Mouse (Mus musculus): ENCODE measurements around the gene Cd40.

The Cd40 gene

DNA sequence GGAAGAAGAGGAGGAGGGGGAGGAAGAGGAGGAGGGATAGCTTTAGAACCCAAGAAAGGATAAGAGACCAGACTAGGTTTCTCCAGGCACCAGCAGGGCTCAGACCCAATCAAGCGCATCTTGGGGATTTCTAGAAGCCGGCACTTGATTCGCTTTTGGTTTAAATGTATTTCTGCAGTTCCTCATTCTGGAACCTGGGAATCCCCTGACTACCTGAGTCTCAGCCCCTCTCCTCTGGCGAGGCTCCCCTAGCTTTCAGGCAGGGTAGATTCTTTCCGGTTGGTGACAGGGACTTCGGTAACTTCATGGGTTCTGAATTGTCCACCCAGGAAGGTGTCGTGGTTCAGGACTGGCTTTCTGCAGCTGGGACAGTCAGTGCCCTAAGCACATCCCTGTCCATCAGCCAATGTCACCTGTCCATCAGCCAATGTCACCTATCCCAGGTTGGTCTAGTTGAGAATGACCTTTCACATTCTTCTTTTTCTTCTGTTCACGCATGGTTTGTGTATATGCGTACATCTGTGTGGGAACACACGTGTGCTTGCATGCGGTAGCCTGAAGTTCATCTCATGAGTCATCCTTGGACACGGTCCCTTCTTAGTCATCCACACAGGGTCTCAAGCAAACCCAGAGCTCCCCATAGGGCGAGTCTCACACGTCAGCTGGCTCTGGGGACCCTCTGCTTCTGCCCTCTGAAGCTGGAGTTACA is 1.1 kb downstream of the Cd40 start:
- DNase-seq (ENCODE audit: low read depth, low spot score), result no peak

GRCm38 (mm10) chr2:165059961-165060360 is 4.5 kb downstream of the Cd40 start:
- DNase-seq (ENCODE audit: low read depth, low spot score), result no peak

DNA sequence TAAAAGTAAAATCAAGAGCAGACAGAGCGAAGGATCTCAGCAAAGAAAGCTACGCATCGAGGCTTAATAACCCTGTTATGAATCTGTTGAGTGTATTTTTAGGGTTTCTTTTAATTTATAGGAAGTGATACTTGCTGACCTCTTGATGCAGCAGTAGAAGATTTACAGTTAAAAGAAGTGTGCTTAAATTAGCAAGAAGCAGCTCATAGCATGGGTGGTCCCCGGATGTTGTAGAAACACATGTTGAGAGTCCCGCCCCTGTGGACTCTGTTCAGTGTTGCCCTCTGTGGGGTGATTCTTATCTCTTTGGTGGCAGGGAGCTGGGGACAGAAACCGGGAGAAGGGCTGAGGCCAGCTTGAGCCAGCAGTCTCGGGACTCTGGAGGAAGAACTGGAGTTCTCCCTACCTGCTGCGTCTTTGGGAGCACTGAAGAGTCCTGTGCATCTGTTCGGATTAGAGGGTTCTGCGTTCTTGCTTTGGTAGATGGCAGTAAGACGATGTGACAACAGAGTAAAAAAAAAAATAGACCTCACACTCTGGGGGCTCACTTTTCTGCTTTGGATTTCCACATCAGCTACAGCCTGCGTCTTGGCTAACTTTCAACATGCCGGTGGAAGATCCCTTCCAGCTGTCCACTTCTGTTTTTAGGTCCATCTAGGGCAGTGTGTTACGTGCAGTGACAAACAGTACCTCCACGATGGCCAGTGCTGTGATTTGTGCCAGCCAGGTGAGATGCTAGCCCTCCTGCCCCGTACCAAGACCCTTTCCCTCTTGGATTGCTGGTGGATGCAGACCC is 6.4 kb downstream of the Cd40 start:
- DNase-seq (ENCODE audit: low read depth, low spot score), result no peak

DNA sequence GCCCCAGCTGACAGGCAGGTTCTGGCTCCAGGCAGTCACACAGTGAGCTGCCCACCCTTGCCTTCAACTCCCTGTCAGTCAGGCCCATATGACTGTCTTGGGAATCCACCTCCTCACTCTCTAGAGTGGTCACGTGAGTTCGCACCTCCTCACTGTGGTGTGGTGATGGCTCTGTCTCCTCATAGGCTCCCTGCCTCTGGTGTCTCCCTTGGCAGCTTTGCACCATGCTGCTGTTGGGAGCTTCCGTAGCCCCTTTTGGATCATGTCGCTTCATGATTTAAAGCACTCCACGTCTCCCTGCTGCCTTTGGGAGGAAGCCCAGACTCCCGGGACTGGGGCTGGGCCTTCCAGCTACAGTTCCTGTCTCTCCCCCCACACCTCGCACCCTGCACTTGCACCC is 9.1 kb downstream of the Cd40 start:
- no peak for DNase-seq (ENCODE audit: low read depth, low spot score)

DNA sequence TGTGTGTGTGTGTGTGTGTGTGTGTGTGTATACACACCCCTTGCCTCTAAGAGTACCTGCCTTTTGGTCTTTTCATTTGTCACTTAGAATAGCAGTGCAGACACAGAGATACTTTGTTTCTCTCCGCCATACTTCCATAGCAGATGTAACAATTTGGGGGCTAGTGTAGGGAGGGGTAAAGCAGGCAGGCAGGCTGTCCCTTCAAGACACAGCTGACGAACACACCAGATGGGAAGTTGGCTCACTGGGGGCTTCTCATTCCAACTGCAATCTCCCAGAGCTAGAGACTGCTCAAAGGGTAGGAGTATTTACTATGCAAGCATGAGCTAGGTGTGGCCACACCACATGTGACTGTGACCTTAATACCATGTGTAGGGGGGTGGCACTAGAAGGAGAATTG is 13.4 kb downstream of the Cd40 start:
- DNase-seq (ENCODE audit: low read depth, low spot score), result no peak

GRCm38 (mm10) chr2:165070096-165070816 is 14.8 kb downstream of the Cd40 start:
- DNase-seq (ENCODE audit: low read depth, low spot score), result peak; percentile 82

DNA sequence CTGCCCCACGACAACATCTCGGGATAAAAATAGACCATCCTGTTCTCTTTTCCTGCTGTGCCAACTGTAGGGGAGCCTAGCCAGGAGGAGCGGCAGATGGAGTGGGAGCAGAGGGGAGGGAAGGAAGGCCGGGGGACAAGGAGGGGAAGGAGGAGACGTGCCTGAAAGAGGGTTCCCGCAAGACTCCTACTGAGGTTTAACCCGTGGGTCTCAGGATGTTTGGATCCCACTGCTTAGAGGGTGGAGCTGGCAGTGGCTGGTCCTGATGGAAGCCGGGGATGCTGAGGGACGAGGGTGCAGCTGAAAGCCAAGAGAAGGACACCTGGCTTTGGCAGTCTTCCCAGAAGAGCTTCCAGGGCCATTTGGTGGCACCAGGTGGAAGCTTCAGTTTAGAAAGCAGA is 18.0 kb downstream of the Cd40 start:
- no peak for DNase-seq (ENCODE audit: low read depth, low spot score)

DNA sequence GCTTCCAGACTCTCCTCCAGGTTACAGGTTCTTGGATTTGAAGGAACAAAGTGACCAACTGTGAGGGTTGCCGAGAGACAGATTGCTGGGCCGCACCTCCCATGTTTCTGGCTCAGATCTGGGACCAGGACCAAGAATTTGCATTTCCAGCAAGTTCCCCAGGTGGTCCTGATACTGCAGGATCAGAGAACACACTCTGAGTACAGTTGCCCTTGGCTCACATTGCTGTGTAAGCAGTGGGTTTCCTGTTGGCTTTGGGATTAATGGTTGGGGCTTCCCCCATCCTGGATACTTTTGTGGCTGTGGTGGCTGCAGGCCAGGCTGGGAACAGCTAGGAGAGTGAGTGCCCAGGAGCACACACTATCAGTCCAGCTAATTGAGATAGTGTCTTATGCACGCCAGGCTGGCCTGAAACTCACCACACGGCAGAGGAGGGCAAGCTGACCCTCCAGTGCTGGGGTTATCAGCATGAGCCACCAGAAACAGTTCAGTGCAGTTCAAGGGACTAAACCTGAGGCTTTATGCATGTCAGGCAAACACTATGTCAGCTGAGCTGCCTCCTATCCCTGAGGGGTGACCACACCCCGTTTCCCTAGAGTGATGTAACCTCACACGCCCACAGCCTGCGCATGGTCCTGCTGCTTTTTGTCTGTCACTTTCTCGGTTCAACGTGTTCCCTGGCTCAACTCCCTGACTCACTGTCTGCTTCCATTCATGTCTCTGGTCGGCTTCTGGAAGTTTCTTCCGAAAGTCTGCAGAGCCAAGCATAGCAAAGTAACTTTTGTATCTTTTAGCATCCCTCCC is 18.9 kb downstream of the Cd40 start:
- DNase-seq (ENCODE audit: low read depth, low spot score), result no peak

DNA sequence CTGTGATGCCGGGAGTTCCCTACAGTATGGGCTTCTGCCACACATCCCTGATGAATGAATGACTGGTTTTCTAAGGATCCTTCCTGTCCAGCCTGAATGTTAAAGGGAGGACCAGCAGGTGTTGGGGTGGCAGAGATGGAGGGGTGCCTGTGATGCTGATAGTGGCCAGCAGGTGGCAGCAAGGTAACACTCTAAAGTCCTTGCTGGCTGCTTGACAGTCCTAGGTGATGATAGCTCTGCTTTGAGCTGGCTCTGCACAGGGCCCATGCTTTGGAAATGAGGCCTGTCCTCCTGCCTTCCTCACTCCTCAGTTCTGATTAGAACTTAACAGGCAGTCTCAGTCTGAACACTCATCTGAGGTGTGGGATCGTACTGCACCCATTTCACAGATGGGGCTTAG is 19.5 kb downstream of the Cd40 start:
- DNase-seq (ENCODE audit: low read depth, low spot score), result peak; percentile 80

DNA sequence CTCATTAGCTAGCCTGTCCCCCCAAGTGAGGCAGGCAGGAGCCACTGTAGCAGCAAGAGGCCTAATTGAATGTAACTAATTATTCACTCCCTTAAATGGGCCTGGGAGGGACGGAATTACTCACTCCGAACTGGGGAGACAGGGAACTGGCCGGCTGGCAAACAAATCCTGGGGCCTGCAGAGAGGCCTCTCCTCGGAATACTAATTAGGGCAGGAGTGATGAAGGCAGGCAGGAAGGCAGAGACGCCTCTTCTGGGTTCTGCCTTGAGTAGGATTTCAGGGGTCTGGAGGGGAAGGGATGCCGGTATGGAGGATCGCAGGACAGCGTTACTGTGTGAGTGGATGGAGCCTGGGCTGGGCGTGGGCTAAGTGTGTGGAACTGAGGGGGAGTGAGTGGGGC is 21.6 kb downstream of the Cd40 start:
- no peak for DNase-seq (ENCODE audit: low read depth, low spot score)

- DNase-seq (ENCODE audit: low read depth, low spot score), result no peak
Measured at GRCm38 (mm10) chr2:165078045-165078444, 22.6 kb downstream of the Cd40 start.

GRCm38 (mm10) chr2:165078605-165079004 is 23.2 kb downstream of the Cd40 start:
- DNase-seq (ENCODE audit: low read depth, low spot score), result no peak

DNA sequence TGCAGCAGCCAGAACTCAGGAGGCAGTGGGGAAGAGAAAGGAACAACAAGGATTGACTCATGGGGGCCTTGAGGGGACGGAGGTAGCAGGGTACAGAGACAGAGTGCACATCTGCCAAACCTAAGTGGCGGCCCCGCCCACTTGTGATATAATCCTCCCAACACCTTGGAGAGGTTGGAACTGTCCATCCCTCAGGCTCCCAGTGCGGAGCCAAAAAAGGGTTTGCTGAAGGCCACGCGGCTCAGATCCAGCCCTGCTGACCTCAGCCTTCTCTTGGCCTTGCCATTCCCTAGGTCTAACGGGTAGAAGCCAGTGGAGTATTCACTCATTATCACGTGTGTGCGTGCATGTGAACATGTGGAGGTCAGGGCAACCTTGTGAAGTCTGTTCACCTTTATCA is 25.2 kb downstream of the Cd40 start:
- peak; percentile 23 for DNase-seq (ENCODE audit: low read depth, low spot score)

DNA sequence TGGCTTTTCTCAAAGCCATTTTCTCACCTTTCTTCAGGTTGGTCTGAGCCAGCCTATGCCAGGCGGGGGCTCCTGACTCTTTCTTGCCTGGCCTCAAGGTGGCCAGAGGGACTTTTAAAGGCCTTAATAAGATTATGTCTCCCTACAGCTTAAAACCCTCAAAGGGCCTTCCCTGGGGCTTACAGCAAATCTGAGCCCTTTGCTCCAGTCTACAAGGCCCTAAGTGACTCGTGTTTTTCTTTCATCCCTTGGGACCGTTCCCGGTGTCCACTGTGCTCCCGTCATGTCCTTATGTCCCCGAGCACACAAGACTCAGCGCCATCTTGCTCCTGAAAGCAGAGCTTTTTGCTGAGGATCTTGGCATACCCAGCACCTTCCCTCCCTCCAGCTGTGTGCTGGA is 25.8 kb downstream of the Cd40 start:
- no peak for DNase-seq (ENCODE audit: low read depth, low spot score)

DNA sequence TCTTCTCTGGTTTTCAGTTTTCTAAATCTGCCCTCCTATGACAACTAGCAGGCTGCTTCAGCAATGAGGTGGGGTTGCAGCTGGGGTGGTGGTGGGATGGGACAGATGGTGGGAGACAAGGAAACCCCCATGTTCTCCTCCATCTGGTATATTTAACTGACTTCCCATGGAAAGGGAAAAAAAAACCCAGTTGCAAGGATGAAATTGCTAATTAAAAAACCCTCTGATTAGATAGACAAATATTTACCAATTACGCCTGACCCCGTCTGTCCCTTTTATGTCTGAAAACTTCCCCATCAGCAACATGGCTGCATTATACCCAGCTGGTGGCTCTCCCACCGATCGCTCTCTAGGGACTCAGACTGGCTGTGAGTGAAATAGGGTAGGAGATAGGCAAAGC is 31.2 kb downstream of the Cd40 start:
- no peak for DNase-seq (ENCODE audit: low read depth, low spot score)

GRCm38 (mm10) chr2:165089470-165089869 is 34.0 kb downstream of the Cd40 start:
- DNase-seq (ENCODE audit: low read depth, low spot score), result no peak

DNA sequence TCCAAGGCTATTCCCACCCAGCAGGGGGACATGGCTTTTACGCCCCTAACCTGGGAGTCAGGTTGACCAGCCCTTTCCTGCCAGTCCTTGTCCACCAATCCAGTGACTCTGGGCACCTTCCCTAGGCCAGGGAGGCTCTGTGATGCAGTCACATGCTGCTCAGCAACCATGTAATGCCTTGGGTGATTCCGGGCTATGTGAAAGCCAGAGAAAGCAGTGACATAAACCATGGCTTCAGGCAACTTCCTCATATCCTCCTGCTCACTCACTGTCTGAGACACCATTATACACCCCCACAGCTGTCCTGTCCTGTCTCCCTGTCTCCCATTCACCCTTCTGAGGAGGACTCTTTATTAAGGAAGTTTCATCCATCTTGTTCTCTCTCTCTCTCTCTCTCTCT is 35.2 kb downstream of the Cd40 start, which contains the start of gene 1700025C18Rik:
TSS of gene 1700025C18Rik (minus strand) at position 101 of the 400 bp plus-strand sequence.
- no peak for DNase-seq (ENCODE audit: low read depth, low spot score)

GRCm38 (mm10) chr2:165091433-165091965 is 36.1 kb downstream of the Cd40 start:
- DNase-seq (ENCODE audit: low read depth, low spot score), result no peak

GRCm38 (mm10) chr2:165092393-165092792 is 37.0 kb downstream of the Cd40 start:
- no peak for DNase-seq (ENCODE audit: low read depth, low spot score)

- no peak for DNase-seq (ENCODE audit: low read depth, low spot score)
Measured at GRCm38 (mm10) chr2:165096367-165096766, 40.9 kb downstream of the Cd40 start.

GRCm38 (mm10) chr2:165098861-165099260 is 43.4 kb downstream of the Cd40 start:
- no peak for DNase-seq (ENCODE audit: low read depth, low spot score)
